Mouse (Mus musculus): ENCODE measurements around the gene Psmg3. TPM values are rescaled to one million over a fixed set of nuclear protein-coding genes. Genes with fewer than 3 reads are reported as not detected.

Gene Psmg3
- total RNA-seq, 2 experiments from 2014 or later = 7.5 to 8.8 TPM

DNA sequence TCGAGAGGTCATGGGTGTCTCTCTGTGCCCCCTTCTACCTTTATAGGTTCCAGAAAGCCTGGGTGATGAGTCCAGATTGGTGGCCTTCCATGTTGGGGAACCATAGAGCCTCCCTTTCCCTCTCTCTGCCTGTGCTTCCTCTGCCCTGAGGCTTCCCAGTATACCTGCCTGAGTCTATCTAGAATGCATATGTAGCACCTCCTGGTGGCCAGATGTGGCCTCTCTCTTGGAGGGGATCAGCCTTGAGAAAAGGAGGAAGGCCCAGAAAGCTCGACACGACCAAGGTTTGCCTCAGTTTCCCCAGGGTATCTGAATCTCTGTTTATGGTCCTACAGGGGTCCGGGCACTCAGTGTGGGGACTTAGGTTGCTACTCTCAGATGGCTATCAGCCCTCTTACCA, 7.9 kb downstream of the Psmg3 start:
- no peak for DNase-seq
- intact Hi-C loops (cut with DNase I; ENCODE audit: low total_unique reads) = loop anchor here (5.0 kb wide), 1 partner anchor 42 kb away; the partner anchor contains the start of gene Ints1

DNA sequence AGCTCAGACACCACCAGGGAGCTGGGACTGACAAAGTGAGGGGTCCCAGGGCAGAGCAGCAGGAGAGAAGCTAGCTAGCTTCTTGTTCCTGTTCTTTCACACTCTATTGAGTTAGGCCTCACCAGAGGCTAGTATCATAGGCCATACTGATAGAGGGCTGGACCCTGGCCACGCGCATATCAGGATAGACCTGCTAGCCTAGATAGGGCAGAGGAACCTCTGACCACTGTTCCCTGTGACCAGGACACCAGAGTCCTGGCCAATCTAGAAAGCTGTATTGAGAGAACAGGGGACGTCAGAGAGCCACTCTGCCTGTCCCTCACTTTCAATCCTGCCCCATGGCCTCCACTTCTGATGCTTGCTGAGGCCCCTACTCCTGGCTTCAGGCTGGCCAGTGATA, 8.6 kb downstream of the Psmg3 start:
- intact Hi-C loops (cut with DNase I; ENCODE audit: low total_unique reads) = loop anchor here (5.0 kb wide), 1 partner anchor 41 kb away; the partner anchor contains the start of gene Ints1
- DNase-seq = no peak

DNA sequence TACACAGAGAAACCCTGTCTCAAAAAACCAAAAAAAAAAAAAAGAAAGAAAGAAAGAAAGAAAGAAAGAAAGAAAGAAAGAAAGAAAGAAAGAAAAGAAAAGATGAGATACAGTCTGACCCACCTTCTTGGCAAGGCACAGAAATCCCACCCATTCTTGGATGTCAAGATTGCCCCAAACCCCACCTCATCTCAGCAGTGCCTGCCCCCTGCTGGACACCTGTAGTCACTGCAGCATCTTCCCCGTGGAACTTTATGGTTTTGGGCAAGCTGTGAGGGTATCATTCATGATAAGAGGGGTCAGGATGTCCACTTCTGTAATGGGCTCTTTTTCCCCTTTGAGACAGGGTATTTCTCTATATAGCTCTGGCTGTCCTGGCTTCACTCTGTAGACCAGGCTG, 9.4 kb downstream of the Psmg3 start:
- intact Hi-C loops (cut with DNase I; ENCODE audit: low total_unique reads) = loop anchor here (5.0 kb wide), 1 partner anchor 40 kb away; the partner anchor contains the start of gene Ints1
- DNase-seq = no peak

DNA sequence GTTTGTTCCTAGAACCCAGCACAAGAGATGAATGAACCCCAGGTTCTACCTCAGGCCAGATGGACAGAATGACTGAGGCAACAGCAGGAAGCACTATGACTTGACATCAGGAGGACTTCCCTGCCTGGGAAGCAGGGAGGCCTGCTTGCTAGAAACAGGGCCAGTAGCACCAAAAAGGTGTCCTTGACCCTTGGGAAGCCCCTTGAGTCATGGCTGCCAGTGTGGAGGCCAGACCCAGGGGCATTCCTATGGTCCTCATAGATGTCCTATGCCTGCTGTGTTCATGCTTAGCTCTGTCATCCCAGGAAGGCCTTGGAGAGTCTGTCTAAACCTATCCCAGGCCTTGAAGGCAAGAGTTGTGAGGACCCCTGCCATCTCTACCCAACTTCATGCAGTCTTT, 10.2 kb downstream of the Psmg3 start:
- DNase-seq = no peak
- intact Hi-C loops (cut with DNase I; ENCODE audit: low total_unique reads) = loop anchor here (5.0 kb wide), 1 partner anchor 39 kb away; the partner anchor contains the start of gene Ints1

DNA sequence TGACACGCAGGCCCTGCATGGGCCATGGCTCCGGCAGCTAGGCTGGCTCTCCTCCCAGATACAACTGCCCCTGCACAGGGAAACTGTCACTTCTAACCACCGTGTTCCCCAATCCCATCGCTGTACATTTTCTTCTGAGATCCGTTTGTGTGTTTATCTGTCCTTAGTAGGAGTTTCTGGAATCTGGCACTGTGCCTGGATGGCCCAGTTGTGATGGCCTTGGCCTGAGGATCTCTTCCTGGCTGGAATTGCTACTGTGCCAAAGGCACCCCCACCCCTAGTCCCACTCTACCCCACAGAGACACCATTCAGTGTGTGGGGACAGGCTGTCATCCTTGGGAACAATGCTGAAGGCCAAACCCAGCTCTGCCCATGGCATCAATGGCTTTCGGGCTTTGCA, 10.7 kb downstream of the Psmg3 start:
- no peak for DNase-seq
- intact Hi-C loops (cut with DNase I; ENCODE audit: low total_unique reads) = loop anchor here (5.0 kb wide), 1 partner anchor 39 kb away; the partner anchor contains the start of gene Ints1

DNA sequence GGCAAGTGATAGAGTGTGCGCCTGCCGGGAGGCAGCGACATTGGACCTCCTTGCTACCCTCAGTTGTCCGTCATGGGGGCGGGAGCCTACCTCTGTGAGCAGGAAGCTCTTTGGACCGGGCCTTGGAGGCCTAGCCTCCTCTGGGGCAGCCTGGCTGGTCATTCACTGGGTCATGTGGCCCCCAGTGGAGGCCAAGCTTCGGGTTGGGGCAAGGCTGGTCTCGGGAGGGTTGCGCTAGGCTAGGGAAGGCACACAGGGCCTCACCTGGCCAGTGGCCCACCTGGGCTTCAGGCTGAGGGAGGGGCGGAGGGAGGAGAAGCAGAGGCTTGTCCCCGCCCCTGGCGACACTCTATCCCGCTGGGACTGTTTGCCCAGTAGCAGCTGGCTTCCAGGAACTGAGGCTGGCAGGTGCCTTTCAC, 12.7 kb downstream of the Psmg3 start:
- intact Hi-C loops (cut with DNase I; ENCODE audit: low total_unique reads) = no loop called here
- DNase-seq = no peak

DNA sequence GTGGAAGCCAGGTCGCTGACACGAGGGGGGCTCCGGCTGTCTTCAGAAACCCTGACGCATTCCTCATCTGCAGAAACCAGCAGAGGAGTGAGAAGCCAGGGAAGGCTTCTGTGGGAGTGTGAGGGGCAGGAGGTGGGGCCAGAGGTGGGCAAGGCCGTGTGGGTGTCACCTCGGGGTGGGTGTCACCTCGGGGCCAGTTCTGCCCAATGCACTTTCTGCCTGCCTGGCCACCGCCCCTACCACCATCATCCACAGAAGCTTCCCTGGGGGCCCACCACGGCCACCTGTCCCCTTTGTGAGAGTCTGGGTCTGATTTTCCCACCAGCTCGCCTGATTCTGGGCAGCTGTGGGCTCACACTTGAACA, 13.6 kb downstream of the Psmg3 start:
- intact Hi-C loops (cut with DNase I; ENCODE audit: low total_unique reads) = no loop called here
- no peak for DNase-seq

DNA sequence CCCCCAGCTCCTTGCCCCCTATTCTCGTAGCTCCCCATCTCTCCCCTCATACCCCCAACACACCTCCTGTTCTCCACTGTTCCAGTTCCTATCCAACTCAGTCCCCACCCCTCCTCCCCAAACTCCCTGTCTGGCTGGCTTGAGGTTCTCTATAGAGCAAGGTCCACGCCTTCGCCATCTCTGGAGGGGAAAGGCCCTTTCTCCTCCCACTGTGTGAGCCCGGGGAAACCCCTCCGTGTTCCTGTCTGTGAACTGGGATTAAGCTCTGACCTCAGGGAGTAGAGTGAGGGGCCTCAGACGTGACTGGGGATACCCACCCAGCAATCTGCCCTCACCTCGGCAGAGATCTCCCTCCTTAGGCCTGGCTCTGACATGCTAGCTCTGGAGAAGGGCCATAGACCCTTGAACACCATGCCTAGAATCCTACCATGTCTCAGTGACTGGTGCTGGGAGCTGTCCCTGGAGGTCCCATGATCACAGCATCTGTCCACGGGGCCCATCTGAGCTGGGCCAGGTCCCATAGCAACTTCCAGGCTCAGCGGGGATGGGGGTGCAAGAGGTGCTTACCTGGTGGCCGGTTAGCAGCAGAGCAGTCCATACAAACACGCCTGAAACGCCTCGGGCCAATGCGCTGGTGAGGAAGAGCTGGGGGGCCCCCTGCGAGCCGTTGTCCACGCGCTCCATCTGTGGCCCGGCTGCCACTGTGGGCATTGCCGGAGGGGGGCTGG, 14.1 kb downstream of the Psmg3 start:
- no peak for DNase-seq
- intact Hi-C loops (cut with DNase I; ENCODE audit: low total_unique reads) = no loop called here

DNA sequence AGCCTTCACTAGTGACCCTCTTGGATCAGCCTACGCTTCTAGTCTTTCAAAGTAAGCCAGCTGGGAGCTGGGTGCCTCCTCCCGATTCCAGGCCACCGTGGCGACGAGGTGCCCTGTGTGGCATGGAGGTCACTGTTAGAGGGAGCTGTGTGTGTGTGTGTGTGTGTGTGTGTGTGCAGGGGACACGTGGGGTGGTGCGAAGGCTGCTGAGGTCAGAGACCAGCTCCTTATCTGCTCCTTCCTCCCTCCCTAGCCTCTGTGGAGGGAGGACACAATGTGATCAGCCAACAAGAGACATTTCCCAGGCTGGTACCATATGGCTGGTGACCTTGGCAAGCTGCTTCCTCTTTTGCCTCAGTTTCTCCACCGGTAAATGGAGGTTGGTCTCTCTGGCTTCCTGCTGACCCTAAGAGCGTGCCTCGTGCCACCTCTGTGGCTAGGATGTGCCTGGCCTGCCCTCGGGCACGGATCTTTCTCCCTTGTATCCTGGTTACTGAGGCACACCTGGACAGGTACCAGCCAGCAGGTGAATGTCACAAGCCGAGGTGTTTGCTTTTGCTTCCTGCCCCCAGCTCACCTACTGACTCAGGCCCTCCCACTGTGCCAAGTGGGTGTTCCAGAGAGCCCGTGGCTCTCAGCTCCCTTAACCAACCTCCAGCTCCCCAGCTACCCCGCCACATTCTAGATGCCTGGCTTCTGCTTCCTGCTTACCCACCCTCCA, 14.8 kb downstream of the Psmg3 start:
- DNase-seq = no peak
- intact Hi-C loops (cut with DNase I; ENCODE audit: low total_unique reads) = no loop called here

DNA sequence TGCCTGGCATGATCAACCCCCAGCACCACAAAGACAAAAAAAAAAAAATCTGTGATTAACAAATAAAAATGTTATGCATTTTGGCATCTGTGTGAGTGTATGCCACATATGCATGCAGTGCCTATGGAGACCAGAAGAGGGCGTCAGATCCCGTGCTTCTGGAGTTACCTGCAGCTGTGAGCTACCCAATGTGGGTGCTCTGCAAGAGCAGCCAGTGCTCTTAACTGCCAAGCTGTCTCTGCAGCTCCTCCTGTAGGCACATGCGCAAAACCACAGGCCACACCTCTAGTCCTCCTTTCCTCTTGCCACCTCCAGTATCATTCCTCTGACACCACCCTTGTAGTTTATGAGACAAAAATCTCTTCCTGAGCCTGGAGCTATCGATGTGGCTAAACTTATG, 17.3 kb downstream of the Psmg3 start:
- intact Hi-C loops (cut with DNase I; ENCODE audit: low total_unique reads) = no loop called here

DNA sequence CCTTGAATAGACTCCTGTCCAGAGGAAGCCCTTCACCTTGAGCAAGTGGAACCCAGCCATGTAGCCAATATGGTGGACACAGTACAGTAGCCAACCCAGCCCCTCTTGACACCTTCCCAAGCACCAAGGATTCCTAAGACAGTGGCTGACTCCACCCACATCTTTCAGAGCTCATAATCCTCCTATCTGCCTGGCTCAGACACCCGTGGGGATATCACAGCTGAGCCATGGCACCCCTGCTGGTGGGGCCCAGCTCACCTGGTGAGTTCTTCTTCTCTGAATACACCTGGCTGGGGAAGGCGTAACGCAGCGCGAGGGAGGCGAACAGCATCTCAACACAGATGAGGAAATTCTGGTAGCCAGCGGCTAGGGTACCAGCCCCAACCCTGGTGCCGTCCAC, 20.8 kb downstream of the Psmg3 start:
- intact Hi-C loops (cut with DNase I; ENCODE audit: low total_unique reads) = no loop called here

More for the DNA sequence above, 17.3 kb downstream of the Psmg3 start:
- DNase-seq = no peak

DNA sequence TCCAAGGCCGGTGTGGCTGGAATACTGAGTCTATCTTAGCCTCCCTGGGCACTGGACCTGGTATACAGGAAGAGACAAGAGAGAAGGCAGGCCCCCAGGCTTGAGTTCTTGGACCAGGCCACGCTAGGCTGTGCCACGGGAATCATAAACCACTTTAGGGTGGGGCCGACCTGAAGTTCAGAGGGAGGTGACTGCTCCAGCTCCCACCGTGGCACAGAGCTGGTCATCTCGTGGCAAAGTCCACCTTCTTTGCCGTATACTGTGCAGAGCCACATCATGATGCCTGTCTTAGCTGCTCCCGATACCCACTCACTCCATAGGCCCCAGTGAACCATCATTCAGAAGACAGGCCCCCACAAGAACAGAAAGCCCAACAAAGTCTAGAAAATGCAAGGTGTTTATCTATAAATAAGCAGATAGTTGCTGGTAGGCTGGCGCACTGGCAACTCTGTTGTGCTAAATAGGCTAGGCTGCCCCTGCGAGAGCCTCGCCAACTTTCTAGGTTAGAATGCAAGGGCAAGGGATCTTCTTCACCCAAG, 22.0 kb downstream of the Psmg3 start:
- intact Hi-C loops (cut with DNase I; ENCODE audit: low total_unique reads) = no loop called here

More for the DNA sequence above, 20.8 kb downstream of the Psmg3 start:
- DNase-seq = no peak

DNA sequence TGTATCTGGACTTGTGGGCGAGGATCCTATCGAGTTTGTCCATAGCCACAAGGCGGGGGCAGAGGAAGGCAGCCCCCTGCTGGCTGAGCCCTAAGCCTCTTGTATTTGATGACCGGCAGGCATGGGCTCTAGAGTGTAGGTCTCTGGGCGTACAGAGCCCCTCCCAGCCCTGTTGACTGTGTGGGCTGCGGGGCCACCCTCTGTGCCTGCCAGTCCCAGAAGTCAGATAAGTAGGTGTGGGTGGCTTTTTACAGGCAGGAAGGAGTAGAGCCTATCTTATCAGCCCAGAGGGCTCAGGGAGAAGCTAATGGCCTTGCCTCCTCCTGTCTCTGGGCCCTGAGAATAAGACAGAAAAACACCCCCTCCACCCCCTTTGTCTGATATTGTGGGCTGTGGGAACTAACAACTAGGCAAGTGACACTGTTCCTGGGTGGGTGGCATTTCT, 22.6 kb downstream of the Psmg3 start:
- no peak for DNase-seq
- intact Hi-C loops (cut with DNase I; ENCODE audit: low total_unique reads) = no loop called here

More for the DNA sequence above, 22.0 kb downstream of the Psmg3 start:
- DNase-seq = no peak

DNA sequence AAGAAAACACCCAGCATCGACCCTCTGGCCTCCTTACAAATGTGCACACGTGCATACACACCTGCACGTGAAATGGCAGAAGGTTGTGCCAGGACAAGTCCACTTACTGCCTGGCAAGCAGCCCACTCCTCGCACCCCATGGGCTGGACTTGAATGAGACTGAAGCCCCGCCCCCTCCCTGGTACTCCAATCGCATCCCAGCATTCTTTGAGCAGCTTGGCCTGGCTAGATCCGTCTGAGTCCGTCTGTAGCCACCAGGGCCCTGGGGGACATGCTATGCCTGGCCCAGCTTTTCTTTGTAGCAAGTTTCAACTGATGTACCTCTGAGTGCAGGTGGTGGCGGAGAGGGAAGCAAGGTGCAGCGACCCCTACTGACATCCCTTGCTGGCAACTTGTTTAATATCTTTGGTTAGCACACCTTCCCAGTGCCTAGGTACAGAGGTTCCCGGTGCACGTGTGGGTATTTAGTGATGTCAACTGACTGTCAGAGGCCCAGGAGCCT, 23.0 kb downstream of the Psmg3 start:
- DNase-seq = peak; percentile 47
- intact Hi-C loops (cut with DNase I; ENCODE audit: low total_unique reads) = no loop called here

DNA sequence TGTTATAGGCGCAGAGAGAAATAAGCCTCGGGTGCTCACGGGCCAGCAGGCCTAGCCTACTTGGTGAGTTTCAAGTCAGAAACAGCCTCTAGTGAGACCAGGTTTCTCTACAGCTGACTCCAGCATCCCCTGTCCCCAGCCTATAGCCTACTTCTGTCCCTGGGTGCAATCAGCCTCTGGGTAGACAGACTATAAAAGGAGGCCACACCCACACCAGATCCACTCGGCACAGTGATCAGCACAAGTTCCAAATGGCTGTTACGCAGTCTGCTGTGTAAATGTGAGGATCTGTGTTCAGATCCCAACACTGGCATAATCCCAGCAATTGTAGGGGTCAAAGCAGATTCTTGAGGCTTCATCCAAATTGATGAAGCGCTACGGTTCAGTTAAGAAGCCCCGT, 23.5 kb downstream of the Psmg3 start:
- intact Hi-C loops (cut with DNase I; ENCODE audit: low total_unique reads) = no loop called here

DNA sequence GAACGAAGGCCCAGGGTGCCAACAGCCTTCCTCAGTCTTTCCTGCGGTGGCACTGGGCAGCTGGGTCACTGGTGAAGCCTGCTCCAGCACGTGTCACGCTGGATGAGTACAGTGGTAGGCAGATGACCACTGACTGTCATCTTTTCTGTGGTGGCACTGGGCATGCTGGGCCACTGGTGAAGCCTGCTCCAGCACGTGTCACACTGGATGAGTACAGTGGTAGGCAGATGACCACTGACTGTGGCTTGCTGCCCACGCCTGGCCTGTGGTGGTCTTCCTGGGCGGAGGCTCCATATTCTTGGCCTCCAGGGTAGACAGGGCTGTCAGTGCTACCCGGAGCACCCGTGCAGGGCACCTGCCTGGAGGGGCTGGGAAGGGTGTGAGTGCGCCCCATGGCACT, 24.8 kb downstream of the Psmg3 start:
- intact Hi-C loops (cut with DNase I; ENCODE audit: low total_unique reads) = no loop called here
- no peak for DNase-seq

More for the DNA sequence above, 23.5 kb downstream of the Psmg3 start:
- DNase-seq = no peak

DNA sequence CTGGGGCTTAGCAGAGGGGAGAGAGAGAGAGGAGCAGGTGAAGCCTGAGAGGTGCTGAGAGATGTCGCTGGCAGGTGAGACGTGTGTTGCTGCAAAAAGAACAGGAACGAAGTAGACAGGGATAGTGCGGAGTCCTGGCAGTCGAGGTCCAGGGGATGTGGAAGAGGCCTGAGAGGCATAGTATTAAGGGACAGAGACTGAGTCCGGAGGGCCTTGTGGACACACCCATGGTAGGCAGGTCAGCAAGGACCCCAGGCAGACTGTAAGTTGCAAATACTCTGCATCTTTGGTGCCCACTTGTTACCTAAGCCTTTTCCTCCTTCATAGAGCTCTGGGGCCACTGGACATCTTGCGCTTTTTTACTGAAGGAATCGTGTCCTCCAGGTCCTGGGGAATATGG, 25.5 kb downstream of the Psmg3 start:
- intact Hi-C loops (cut with DNase I; ENCODE audit: low total_unique reads) = no loop called here
- DNase-seq = no peak

DNA sequence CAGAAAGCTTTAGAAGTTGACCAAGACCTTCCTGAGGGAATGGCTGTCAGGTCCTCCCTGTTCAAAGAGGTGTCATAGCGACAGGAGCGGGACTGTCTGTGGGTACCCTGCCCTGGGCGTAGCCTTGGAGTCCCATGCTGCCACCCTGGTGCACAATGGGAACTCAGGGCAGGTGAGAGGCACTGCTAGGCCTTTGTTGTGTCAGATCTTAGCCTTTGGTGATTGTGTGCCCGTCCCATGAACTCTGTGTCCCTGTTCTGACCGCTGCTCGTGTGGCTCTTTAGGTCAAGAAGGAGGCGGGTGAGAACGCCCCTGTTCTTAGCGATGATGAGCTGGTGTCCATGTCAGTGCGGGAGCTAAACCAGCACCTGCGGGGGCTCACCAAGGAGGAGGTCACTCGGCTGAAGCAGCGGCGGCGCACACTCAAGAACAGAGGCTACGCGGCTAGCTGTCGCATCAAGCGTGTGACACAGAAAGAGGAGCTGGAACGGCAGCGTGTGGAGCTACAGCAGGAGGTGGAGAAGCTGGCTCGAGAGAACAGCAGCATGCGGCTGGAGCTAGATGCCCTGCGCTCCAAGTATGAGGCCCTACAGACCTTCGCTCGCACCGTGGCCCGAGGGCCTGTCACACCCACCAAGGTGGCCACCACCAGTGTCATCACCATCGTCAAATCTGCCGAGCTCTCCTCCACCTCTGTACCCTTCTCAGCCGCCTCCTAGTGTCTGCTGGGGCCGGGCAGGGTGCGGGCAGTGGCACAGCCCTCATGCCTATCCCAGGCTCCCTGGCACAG, 26.7 kb downstream of the Psmg3 start:
- intact Hi-C loops (cut with DNase I; ENCODE audit: low total_unique reads) = no loop called here
- DNase-seq = no peak

DNA sequence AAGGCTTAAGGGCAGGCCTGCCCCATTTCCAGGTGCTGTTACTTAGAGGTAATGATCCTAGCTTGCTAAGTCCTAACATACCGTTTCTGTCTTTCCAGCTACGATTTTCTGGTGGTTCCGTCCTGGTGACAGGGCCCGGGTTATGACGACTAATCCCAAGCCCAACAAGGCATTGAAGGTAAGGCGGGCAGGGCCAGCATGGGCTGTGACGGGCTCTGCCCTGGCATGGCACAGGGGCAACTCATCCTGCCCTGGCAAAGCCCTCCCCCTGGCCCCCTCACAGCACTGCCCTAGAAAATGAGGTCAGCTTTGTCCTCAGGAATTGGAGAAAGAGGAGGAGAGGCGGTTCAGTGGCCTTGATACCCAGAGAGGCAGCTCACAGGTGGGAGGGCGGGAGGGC, 27.6 kb downstream of the Psmg3 start:
- DNase-seq = no peak
- intact Hi-C loops (cut with DNase I; ENCODE audit: low total_unique reads) = no loop called here
